Mouse (Mus musculus) CH12.LX (cell line): ENCODE results near the gene Fam163b. TPM values are rescaled to one million over a fixed set of nuclear protein-coding genes. Genes with fewer than 3 reads are reported as not detected.

ENCODE experiments used
- DNase-seq: peaks from one replicate; pipeline ENCODE4 v3.0.0-alpha.2; 2013; ENCODE audit errors: extremely low read depth
- H3K27ac ChIP-seq: 2 replicates; pipeline ENCODE4 v1.5.1; 2012; ENCODE audit warnings: low read depth, mild to moderate bottlenecking, control low read depth, moderate library complexity; ENCODE audit not compliant: insufficient read depth
- H3K27me3 ChIP-seq: replicated peaks from 2 replicates; pipeline ENCODE3; 2012; ENCODE audit warnings: inconsistent platforms
- H3K36me3 ChIP-seq, 2 experiments: replicated peaks in 1 of 2; 2 replicates each; pipeline versions ENCODE3 to v1.6.1; 2012; ENCODE audit warnings: inconsistent platforms in 1 of 2, low read length in 1 of 2, mild to moderate bottlenecking in 1 of 2, mixed read lengths in 1 of 2, moderate library complexity in 1 of 2; ENCODE audit not compliant: control insufficient read depth in 1 of 2, insufficient read depth in 1 of 2
- H3K4me1 ChIP-seq, 2 experiments: 2 replicates each; pipeline ENCODE4 v1.6.1; 2012; ENCODE audit warnings: inconsistent platforms in 1 of 2, moderate library complexity in 1 of 2; ENCODE audit not compliant: insufficient read depth in 2 of 2, control insufficient read depth in 1 of 2
- H3K4me2 ChIP-seq: 2 replicates; pipeline ENCODE4 v1.6.1; 2012; ENCODE audit warnings: low read depth, mild to moderate bottlenecking, control low read depth; ENCODE audit not compliant: poor library complexity, insufficient read depth, severe bottlenecking
- H3K4me3 ChIP-seq, 3 experiments: fragments of 150-350 bp in 1 of 3; sonication (generic) in 1 of 3; replicated peaks in 1 of 3; 2 replicates each; pipeline versions ENCODE3 to v1.5.1; 2011 to 2012; ENCODE audit warnings: low read depth in 2 of 3, low read length in 2 of 3, mild to moderate bottlenecking in 2 of 3, moderate library complexity in 2 of 3, control low read depth in 1 of 3, improper control_type of control experiment in 1 of 3, inconsistent platforms in 1 of 3, mixed read lengths in 1 of 3; ENCODE audit not compliant: poor library complexity in 1 of 3
- H3K79me2 ChIP-seq: replicated peaks from 2 replicates; pipeline ENCODE4 v1.6.1; 2012; ENCODE audit warnings: mild to moderate bottlenecking, moderate library complexity; ENCODE audit not compliant: control insufficient read depth, poor library complexity, insufficient read depth, severe bottlenecking; ENCODE audit errors: extremely low read depth
- H3K9ac ChIP-seq: 2 replicates; pipeline ENCODE4 v1.6.1; 2012; ENCODE audit warnings: low read depth, mild to moderate bottlenecking, control low read depth, moderate library complexity; ENCODE audit not compliant: insufficient read depth
- H3K9me3 ChIP-seq: replicated peaks from 2 replicates; pipeline ENCODE3; 2012; ENCODE audit warnings: low read length, inconsistent platforms, mixed read lengths
- CHD2 ChIP-seq: IDR thresholded peaks from 2 replicates; pipeline ENCODE4 v1.6.1; 2011; ENCODE audit warnings: low read length, improper control_type of control experiment
- EP300 ChIP-seq: IDR thresholded peaks from 2 replicates; pipeline ENCODE4 v1.6.1; 2011; ENCODE audit warnings: low read length, improper control_type of control experiment
- ETS1 ChIP-seq: conservative IDR thresholded peaks from 2 replicates; pipeline ENCODE4 v1.6.1; 2012; ENCODE audit warnings: low read depth, mild to moderate bottlenecking, inconsistent platforms, low read length, improper control_type of control experiment, moderate library complexity
- GABPA ChIP-seq: IDR thresholded peaks from 2 replicates; pipeline ENCODE4 v1.6.1; 2012; ENCODE audit warnings: low read depth, low read length, improper control_type of control experiment, inconsistent platforms; ENCODE audit not compliant: insufficient replicate concordance
- KAT2A ChIP-seq: IDR thresholded peaks from 2 replicates; pipeline ENCODE4 v1.6.1; 2012; ENCODE audit warnings: low read length, improper control_type of control experiment, inconsistent platforms; ENCODE audit not compliant: insufficient replicate concordance
- PAX5 ChIP-seq: IDR thresholded peaks from 2 replicates; pipeline ENCODE4 v1.6.1; 2012; ENCODE audit warnings: low read length, inconsistent platforms, mixed read lengths
- TBP ChIP-seq: conservative IDR thresholded peaks from 2 replicates; pipeline ENCODE4 v1.6.1; 2011; ENCODE audit warnings: low read depth, low read length, improper control_type of control experiment
- TCF12 ChIP-seq: IDR thresholded peaks from 2 replicates; pipeline ENCODE4 v1.6.1; 2014; ENCODE audit warnings: low read depth, mild to moderate bottlenecking, inconsistent platforms, low read length, improper control_type of control experiment
- ZKSCAN1 ChIP-seq: IDR thresholded peaks from 2 replicates; pipeline ENCODE4 v1.6.1; 2012; ENCODE audit warnings: low read depth, inconsistent platforms, low read length, improper control_type of control experiment, borderline replicate concordance
- dilution Hi-C: fragments of 300-500 bp; cut with MboI; formaldehyde crosslinking; loops from 2 replicates; pipeline ENCODE4 v1.14.3; 2020; ENCODE audit warnings: low sequenced_read_pairs; ENCODE audit not compliant: extremely low pct_unique_long_range_greater_than_20kb, extremely low pct_ligation_motif_present
- in situ Hi-C: fragments of 300-500 bp; cut with MboI; formaldehyde crosslinking; loops from 3 replicates; pipeline ENCODE4 v1.14.3; 2019; ENCODE audit warnings: low sequenced_read_pairs, low pct_ligation_motif_present, low pct_unique_long_range_greater_than_20kb, mixed read lengths
- polyA plus RNA-seq: library from polyadenylated mRNA; unstranded; fragments of >175 nt; gene quantifications from 2 replicates; pipeline ENCODE4 v1.2.1, GENCODE M21; 2012; ENCODE audit warnings: low read depth; ENCODE audit not compliant: insufficient read length
- total RNA-seq, 2 experiments: library from RNA; depleted of rRNA; stranded (reverse); fragments of 300-350 nt in 1 of 2; fragments of >200 nt in 1 of 2; gene quantifications; 2 replicates each; pipeline ENCODE4 v1.2.3; 2012 to 2014

The Fam163b gene
- total and polyA plus RNA-seq, 3 experiments, result not detected

GRCm38 (mm10) chr2:27108144-27108543 lies 34.1 kb downstream of the Fam163b start:
- Histone ChIP-seq H3K79me2 (no peaks in the 10 kb centered on the region), H3K27ac (no peak overlapping the region), H3K27me3 (peaks cover 34% of the 10 kb centered on the region), H3K4me1 (no peaks in the 10 kb centered on the region), H3K4me3 (no peak overlapping the region), H3K9ac (no peak overlapping the region), H3K4me2 (no peak overlapping the region), H3K9me3 (no peaks in the 10 kb centered on the region), H3K36me3 (no peaks in the 10 kb centered on the region)
- in situ Hi-C loops (no loop called here), dilution Hi-C loops (no loop called here)
- TF ChIP-seq KAT2A, result no peak
- no peak for DNase-seq

- Histone ChIP-seq H3K4me3 (no peak overlapping the region), H3K79me2 (no peaks in the 10 kb centered on the region), H3K36me3 (no peaks in the 10 kb centered on the region), H3K4me1 (no peaks in the 10 kb centered on the region), H3K9ac (no peak overlapping the region), H3K27ac (no peak overlapping the region), H3K4me2 (no peak overlapping the region), H3K27me3 (peaks cover 34% of the 10 kb centered on the region), H3K9me3 (no peaks in the 10 kb centered on the region)
- no peak for DNase-seq
- in situ Hi-C loops, result no loop called here
- dilution Hi-C loops, result no loop called here
- no peak for TF ChIP-seq TBP
Measured at GRCm38 (mm10) chr2:27106816-27107215, 35.5 kb downstream of the Fam163b start.

- in situ Hi-C loops, result no loop called here
- no peak overlapping the region for H3K9ac ChIP-seq
- no peaks in the 10 kb centered on the region for H3K79me2 ChIP-seq
- peaks cover 13% of the 10 kb centered on the region for H3K27me3 ChIP-seq
- no peaks in the 10 kb centered on the region for H3K9me3 ChIP-seq
- no peak overlapping the region for H3K4me2 ChIP-seq
- H3K4me1 ChIP-seq, result peaks cover 0 to 15% of the 10 kb centered on the region in 2 experiments; a peak in 2 of 4 replicates
- TF ChIP-seq TCF12, result no peak
- no peak for TF ChIP-seq ZKSCAN1
- no peak for TF ChIP-seq EP300
- no peak for TF ChIP-seq ETS1
- no peak for TF ChIP-seq GABPA
- no peak for TF ChIP-seq PAX5
- no peak for TF ChIP-seq TBP
- TF ChIP-seq CHD2, result no peak
- H3K4me3 ChIP-seq, result no peak overlapping the region
- H3K36me3 ChIP-seq, result no peaks in the 10 kb centered on the region
- dilution Hi-C loops, result no loop called here
- no peak overlapping the region for H3K27ac ChIP-seq
- DNase-seq, result no peak
Measured at GRCm38 (mm10) chr2:27103554-27103953, 38.7 kb downstream of the Fam163b start.
